Mouse (Mus musculus) lung, adult 2 months (tissue): ENCODE results near the gene Ank. TPM values are rescaled to one million over a fixed set of nuclear protein-coding genes. Genes with fewer than 3 reads are reported as not detected.

Experiments used
- DNase-seq: peaks from one replicate; pipeline ENCODE4 v3.0.0; 2022
- H3K4me1 ChIP-seq: fragments of 200-500 bp; 2 replicates; pipeline ENCODE4 v1.6.1; 2011; ENCODE audit warnings: low read length; ENCODE audit not compliant: control insufficient read depth, insufficient read depth
- H3K4me3 ChIP-seq: fragments of 200-500 bp; replicated peaks from 2 replicates; pipeline ENCODE3; 2011; ENCODE audit warnings: low read depth, mild to moderate bottlenecking, control low read depth, low read length; ENCODE audit errors: extremely low read depth
- CTCF ChIP-seq: fragments of 200-500 bp; IDR thresholded peaks from 2 replicates; pipeline ENCODE4 v1.5.1; 2011; ENCODE audit warnings: mild to moderate bottlenecking, low read length, control low read depth; ENCODE audit not compliant: insufficient read depth
- POLR2A ChIP-seq: fragments of 200-500 bp; IDR thresholded peaks from 2 replicates; pipeline ENCODE4 v1.6.1; 2011; ENCODE audit warnings: low read depth, mild to moderate bottlenecking, control low read depth, low read length, borderline replicate concordance; ENCODE audit errors: extremely low read depth
- WGBS: fragments of 180-500 bp; shearing (Covaris S2); methylation state at CpG from one replicate; pipeline ENCODE4 v1.1.7; 2018; 5-methylcytosine and 5-hydroxymethylcytosine counted together
- polyA plus RNA-seq: library from polyadenylated mRNA; depleted of rRNA; stranded (reverse); fragments of >200 nt; gene quantifications from 2 replicates; pipeline ENCODE4 v1.2.3, GENCODE M21; 2012

Ank gene
- polyA plus RNA-seq, 1 experiment: 26.4 TPM

- TF ChIP-seq CTCF (no peak), POLR2A (no peak)
- Histone ChIP-seq H3K4me3 (no peak overlapping the region), H3K4me1 (no peaks in the 10 kb centered on the region)
- no peak for DNase-seq
- 86% methylated on average over 19 of the region's 19 CpGs for WGBS
Observed at GRCm38 (mm10) chr15:27551117-27552114, 84.9 kb downstream of the Ank start.

- Histone ChIP-seq H3K4me1 (no peaks in the 10 kb centered on the region), H3K4me3 (no peak overlapping the region)
- 85% methylated on average over 10 of the region's 10 CpGs for WGBS
- TF ChIP-seq POLR2A: no peak
- no peak for TF ChIP-seq CTCF
- no peak for DNase-seq
Observed at GRCm38 (mm10) chr15:27552129-27552700, 85.7 kb downstream of the Ank start.

GRCm38 (mm10) chr15:27553554-27553953 lies 87.1 kb downstream of the Ank start:
- 77% methylated on average over 5 of the region's 5 CpGs for WGBS

GRCm38 (mm10) chr15:27558456-27559147 lies 92.1 kb downstream of the Ank start:
- WGBS: 78% methylated on average over 16 of the region's 16 CpGs
- no peaks in the 10 kb centered on the region for H3K4me1 ChIP-seq
- H3K4me3 ChIP-seq: no peak overlapping the region
- no peak for TF ChIP-seq POLR2A
- TF ChIP-seq CTCF: no peak
- DNase-seq: no peak

More at GRCm38 (mm10) chr15:27553554-27553953, 87.1 kb downstream of the Ank start:
- DNase-seq: no peak
- Histone ChIP-seq H3K4me3 (no peak overlapping the region), H3K4me1 (no peaks in the 10 kb centered on the region)
- no peak for TF ChIP-seq POLR2A
- no peak for TF ChIP-seq CTCF

GRCm38 (mm10) chr15:27560315-27560714 lies 93.8 kb downstream of the Ank start:
- Histone ChIP-seq H3K4me3 (no peak overlapping the region), H3K4me1 (no peaks in the 10 kb centered on the region)
- no peak for TF ChIP-seq CTCF
- no peak for TF ChIP-seq POLR2A
- no peak for DNase-seq
- 71% methylated on average over 11 of the region's 11 CpGs for WGBS

GRCm38 (mm10) chr15:27564106-27565100 lies 97.9 kb downstream of the Ank start:
- no peak for DNase-seq
- 79% methylated on average over 14 of the region's 14 CpGs for WGBS
- Histone ChIP-seq H3K4me1 (no peaks in the 10 kb centered on the region), H3K4me3 (no peak overlapping the region)
- TF ChIP-seq CTCF (no peak), POLR2A (no peak)

- H3K4me1 ChIP-seq: no peaks in the 10 kb centered on the region
- WGBS: 88% methylated on average over 10 of the region's 10 CpGs
- TF ChIP-seq CTCF (no peak), POLR2A (no peak)
- H3K4me3 ChIP-seq: no peak overlapping the region
- DNase-seq: no peak
Observed at GRCm38 (mm10) chr15:27565626-27566185, 99.2 kb downstream of the Ank start.

- no peak for TF ChIP-seq POLR2A
- no peak for TF ChIP-seq CTCF
- no peak for DNase-seq
- Histone ChIP-seq H3K4me1 (no peaks in the 10 kb centered on the region), H3K4me3 (no peak overlapping the region)
- WGBS: 90% methylated on average over 16 of the region's 16 CpGs
Observed at GRCm38 (mm10) chr15:27567356-27567755, 100.9 kb downstream of the Ank start.
